Mouse (Mus musculus) kidney, adult 11 months (tissue): ENCODE results near the gene Islr.

Experiments
- DNase-seq: peaks from one replicate; pipeline ENCODE4 v3.0.0; 2022

Gene Islr

GRCm38 (mm10) chr9:58150733-58151361, 53.3 kb downstream of the Islr start:
- no peak for DNase-seq

- no peak for DNase-seq
These were observed 55.3 kb downstream of the Islr start for GRCm38 (mm10) chr9:58148806-58149205.

GRCm38 (mm10) chr9:58145417-58145816, 58.7 kb downstream of the Islr start:
- no peak for DNase-seq

- no peak for DNase-seq
These were observed 59.4 kb downstream of the Islr start for GRCm38 (mm10) chr9:58144664-58145063.

- no peak for DNase-seq
These were observed 60.7 kb downstream of the Islr start for GRCm38 (mm10) chr9:58143419-58143818.

- DNase-seq, result peak; percentile 24
These were observed 64.2 kb downstream of the Islr start for GRCm38 (mm10) chr9:58139947-58140346.

- DNase-seq, result no peak
These were observed 68.2 kb downstream of the Islr start for GRCm38 (mm10) chr9:58135921-58136321.

GRCm38 (mm10) chr9:58134906-58135305, 69.2 kb downstream of the Islr start:
- no peak for DNase-seq

GRCm38 (mm10) chr9:58133893-58134884, 69.9 kb downstream of the Islr start:
- no peak for DNase-seq

- peak; percentile 40 for DNase-seq
These were observed 72.4 kb downstream of the Islr start for GRCm38 (mm10) chr9:58131735-58132134.

- DNase-seq, result peak; percentile 64
These were observed 73.2 kb downstream of the Islr start for GRCm38 (mm10) chr9:58130909-58131308.

- no peak for DNase-seq
These were observed 74.6 kb downstream of the Islr start for GRCm38 (mm10) chr9:58129508-58129907.

GRCm38 (mm10) chr9:58128926-58129413, 75.1 kb downstream of the Islr start:
- no peak for DNase-seq

GRCm38 (mm10) chr9:58125811-58126210, 78.3 kb downstream of the Islr start:
- DNase-seq, result no peak

- DNase-seq, result no peak
These were observed 79.0 kb downstream of the Islr start for GRCm38 (mm10) chr9:58125085-58125484.

GRCm38 (mm10) chr9:58118671-58119070, 85.4 kb downstream of the Islr start, which contains the start of gene Ccdc33:
Gene Ccdc33 (minus strand): TSS chr9:58118823.
- no peak for DNase-seq

- no peak for DNase-seq
These were observed 88.0 kb downstream of the Islr start for GRCm38 (mm10) chr9:58116024-58116651.

- no peak for DNase-seq
These were observed 88.7 kb downstream of the Islr start for GRCm38 (mm10) chr9:58115297-58115925.

- no peak for DNase-seq
These were observed 90.1 kb downstream of the Islr start for GRCm38 (mm10) chr9:58114019-58114418.

- DNase-seq, result no peak
These were observed 90.7 kb downstream of the Islr start for GRCm38 (mm10) chr9:58113279-58113884.

GRCm38 (mm10) chr9:58112866-58113278, 91.2 kb downstream of the Islr start:
- no peak for DNase-seq

GRCm38 (mm10) chr9:58112321-58112751, 91.8 kb downstream of the Islr start:
- DNase-seq, result no peak
